Mouse (Mus musculus): Measurements from ENCODE around the gene Tspan31. TPM values are rescaled to one million over a fixed set of nuclear protein-coding genes. Genes with fewer than 3 reads are reported as not detected.

Tspan31 gene
- polyA plus RNA-seq, 1 experiment from 2014 or later = 148 TPM

DNA sequence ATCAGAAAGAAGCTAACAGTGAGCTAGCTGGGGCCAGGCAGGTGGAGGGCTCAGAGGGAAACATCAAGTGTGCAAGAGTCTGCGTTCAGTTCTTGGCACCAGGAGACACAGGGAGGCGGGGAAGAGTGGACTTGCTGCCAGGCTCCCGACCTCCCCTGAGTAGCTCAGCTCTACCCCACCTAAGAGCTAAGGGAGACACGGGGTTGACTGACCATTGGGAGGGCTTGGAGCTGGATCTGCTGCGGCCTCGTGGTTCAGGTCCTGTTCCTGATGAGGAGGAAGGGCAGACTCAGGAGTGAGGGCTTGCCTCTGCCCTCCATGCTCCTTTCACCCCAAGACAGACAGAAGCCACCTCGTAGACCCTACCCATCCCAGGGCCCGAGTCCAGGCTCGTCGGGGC is 29.1 kb upstream of the Tspan31 start:
- peaks cover 61% of the 10 kb centered on the region for H3K36me3 ChIP-seq
- no peak overlapping the region for H3K9ac ChIP-seq
- H3K4me3 ChIP-seq = no peak overlapping the region
- 85% methylated on average over 10 of the region's 10 CpGs for WGBS
- no peak overlapping the region for H3K27ac ChIP-seq
- H3K4me2 ChIP-seq (replicated peaks) = no peak overlapping the region
- H3K27me3 ChIP-seq = no peaks in the 10 kb centered on the region
- peaks cover 4% of the 10 kb centered on the region for H3K4me1 ChIP-seq
- no peaks in the 10 kb centered on the region for H3K9me3 ChIP-seq (replicated peaks)
- no peak for ATAC-seq (ENCODE audit: low FRiP score)

DNA sequence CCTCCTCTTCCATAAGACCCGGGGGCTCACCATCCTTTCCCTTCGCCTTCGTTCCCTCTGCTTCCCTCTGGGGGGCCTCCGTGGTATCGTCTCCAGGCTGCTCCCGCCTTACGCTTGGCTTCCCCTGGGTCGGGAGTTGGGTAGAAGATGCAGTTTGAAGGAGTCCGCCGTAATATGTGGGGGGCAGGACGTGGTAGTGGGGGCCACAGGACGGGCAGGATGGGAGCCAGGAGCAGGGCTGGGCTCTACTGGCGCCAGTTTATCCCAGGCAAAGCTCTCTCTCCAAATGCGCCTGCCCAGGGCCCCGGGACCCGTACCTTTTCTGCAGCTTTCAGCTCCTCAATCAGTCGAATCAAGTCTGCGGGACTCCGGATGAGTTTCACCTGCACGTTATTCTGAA is 28.4 kb upstream of the Tspan31 start:
- Histone ChIP-seq H3K27me3 (peaks cover 4% of the 10 kb centered on the region), H3K36me3 (peaks cover 61% of the 10 kb centered on the region), H3K9me3 (replicated peaks) (no peaks in the 10 kb centered on the region), H3K4me3 (no peak overlapping the region), H3K27ac (no peak overlapping the region), H3K9ac (no peak overlapping the region), H3K4me2 (replicated peaks) (no peak overlapping the region), H3K4me1 (peaks cover 4% of the 10 kb centered on the region)
- WGBS = 79% methylated on average over 20 of the region's 20 CpGs
- ATAC-seq (ENCODE audit: low FRiP score) = no peak

- H3K4me3 ChIP-seq = no peak overlapping the region
- H3K9ac ChIP-seq = no peak overlapping the region
- no peak for ATAC-seq (ENCODE audit: low FRiP score)
- peaks cover 47% of the 10 kb centered on the region for H3K36me3 ChIP-seq
- H3K4me1 ChIP-seq = peaks cover 22% of the 10 kb centered on the region
- H3K9me3 ChIP-seq (replicated peaks) = no peaks in the 10 kb centered on the region
- peaks cover 44% of the 10 kb centered on the region for H3K27me3 ChIP-seq
- H3K4me2 ChIP-seq (replicated peaks) = no peak overlapping the region
- WGBS = 58% methylated on average over 7 of the region's 7 CpGs
- H3K27ac ChIP-seq = no peak overlapping the region
Observed at GRCm38 (mm10) chr10:127094382-127094802, 24.3 kb upstream of the Tspan31 start.

GRCm38 (mm10) chr10:127092742-127093141 is 22.7 kb upstream of the Tspan31 start:
- no peak overlapping the region for H3K4me3 ChIP-seq
- no peaks in the 10 kb centered on the region for H3K9me3 ChIP-seq (replicated peaks)
- no peak overlapping the region for H3K9ac ChIP-seq
- whole genome bisulfite sequencing = 62% methylated on average over 4 of the region's 4 CpGs
- ATAC-seq (ENCODE audit: low FRiP score) = no peak
- H3K36me3 ChIP-seq = peaks cover 36% of the 10 kb centered on the region
- no peak overlapping the region for H3K27ac ChIP-seq
- peaks cover 22% of the 10 kb centered on the region for H3K4me1 ChIP-seq
- H3K4me2 ChIP-seq (replicated peaks) = no peak overlapping the region
- H3K27me3 ChIP-seq = peaks cover 61% of the 10 kb centered on the region

GRCm38 (mm10) chr10:127091507-127092396 is 21.7 kb upstream of the Tspan31 start:
- WGBS = 9% methylated on average over 49 of the region's 51 CpGs
- H3K4me3 ChIP-seq = peak overlapping the region; percentile 18
- H3K9me3 ChIP-seq (replicated peaks) = no peaks in the 10 kb centered on the region
- no peak overlapping the region for H3K27ac ChIP-seq
- H3K36me3 ChIP-seq = peaks cover 30% of the 10 kb centered on the region
- H3K4me2 ChIP-seq (replicated peaks) = peak overlapping the region; percentile 44
- peak overlapping the region; percentile 33 for H3K9ac ChIP-seq
- H3K4me1 ChIP-seq = peaks cover 22% of the 10 kb centered on the region
- ATAC-seq (ENCODE audit: low FRiP score) = peak; percentile 41; the same call in 1 of the 2 replicates
- peaks cover 69% of the 10 kb centered on the region for H3K27me3 ChIP-seq

DNA sequence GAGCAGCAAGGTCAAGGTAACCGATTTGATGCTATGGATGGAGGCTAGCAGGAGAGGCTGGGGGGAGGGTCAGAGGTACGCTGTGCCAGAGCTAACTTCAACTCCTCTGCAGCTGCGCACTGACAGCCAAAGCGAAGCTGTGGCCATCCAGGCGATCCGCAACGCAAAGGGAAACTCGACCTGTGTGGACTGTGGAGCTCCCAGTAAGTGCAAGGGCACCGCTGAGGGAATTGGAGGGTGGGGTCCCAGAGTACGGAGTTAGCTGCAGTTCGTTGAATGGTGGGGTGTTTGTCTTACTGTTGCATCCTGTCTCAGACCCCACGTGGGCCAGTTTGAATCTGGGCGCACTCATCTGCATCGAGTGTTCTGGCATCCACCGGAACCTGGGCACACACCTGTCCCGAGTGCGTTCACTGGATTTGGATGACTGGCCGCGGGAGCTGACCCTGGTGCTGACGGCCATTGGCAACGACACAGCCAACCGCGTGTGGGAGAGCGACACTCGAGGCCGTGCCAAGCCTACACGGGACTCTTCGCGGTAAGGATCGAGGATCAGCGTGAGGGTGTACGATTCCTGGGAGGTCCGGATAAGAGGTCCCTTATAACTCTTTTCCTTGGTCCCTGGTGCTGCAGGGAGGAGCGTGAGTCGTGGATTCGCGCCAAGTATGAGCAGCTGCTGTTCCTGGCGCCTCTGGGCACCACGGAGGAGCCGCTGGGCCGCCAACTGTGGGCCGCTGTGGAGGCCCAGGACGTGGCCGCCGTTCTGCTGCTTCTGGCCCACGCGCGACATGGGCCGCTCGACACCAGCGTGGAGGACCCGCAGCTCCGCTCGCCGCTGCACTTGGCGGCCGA is 20.7 kb upstream of the Tspan31 start:
- peaks cover 22% of the 10 kb centered on the region for H3K4me1 ChIP-seq
- H3K4me3 ChIP-seq = peak overlapping the region; percentile 18
- H3K27ac ChIP-seq = no peak overlapping the region
- H3K36me3 ChIP-seq = peaks cover 21% of the 10 kb centered on the region
- 0 out of 2 replicates have a peak, but pooled peaks have one; percentile 8 for ATAC-seq (ENCODE audit: low FRiP score)
- H3K27me3 ChIP-seq = peaks cover 70% of the 10 kb centered on the region
- H3K4me2 ChIP-seq (replicated peaks) = peak overlapping the region; percentile 44
- no peaks in the 10 kb centered on the region for H3K9me3 ChIP-seq (replicated peaks)
- 0 out of 2 replicates have a peak overlapping the region, but pooled peaks have one; percentile 33 for H3K9ac ChIP-seq
- WGBS = 7% methylated on average over 57 of the region's 57 CpGs

DNA sequence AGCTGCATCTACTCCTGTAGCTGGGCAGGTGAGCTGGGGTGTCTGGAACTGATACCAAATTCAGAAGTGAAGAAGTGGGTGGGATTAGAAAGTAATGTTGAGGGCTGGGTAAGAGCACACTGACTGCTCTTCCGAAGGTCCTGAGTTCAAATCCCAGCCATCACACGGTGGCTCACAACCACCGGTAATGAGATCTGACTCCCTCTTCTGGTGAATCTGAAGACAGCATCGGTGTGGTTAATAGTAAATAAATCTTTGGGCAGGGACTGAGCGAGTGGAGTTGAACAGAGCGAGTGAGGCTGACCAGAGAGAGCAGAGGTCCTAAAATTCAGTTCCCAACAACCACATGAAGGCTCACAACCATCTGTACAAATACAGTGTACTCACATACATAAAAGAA is 15.6 kb upstream of the Tspan31 start:
- H3K4me1 ChIP-seq = peaks cover 25% of the 10 kb centered on the region
- H3K9ac ChIP-seq = no peak overlapping the region
- 72% methylated on average over 6 of the region's 6 CpGs for WGBS
- H3K9me3 ChIP-seq (replicated peaks) = no peaks in the 10 kb centered on the region
- no peak overlapping the region for H3K4me3 ChIP-seq
- no peak overlapping the region for H3K27ac ChIP-seq
- ATAC-seq (ENCODE audit: low FRiP score) = no peak
- H3K4me2 ChIP-seq (replicated peaks) = no peak overlapping the region
- H3K36me3 ChIP-seq = peaks cover 10% of the 10 kb centered on the region; the same call in 1 of the 2 replicates
- peaks cover 82% of the 10 kb centered on the region for H3K27me3 ChIP-seq

- Histone ChIP-seq H3K27me3 (peaks cover 82% of the 10 kb centered on the region), H3K4me3 (no peak overlapping the region), H3K27ac (no peak overlapping the region), H3K9ac (no peak overlapping the region), H3K36me3 (peaks cover 10% of the 10 kb centered on the region; the same call in 1 of the 2 replicates), H3K4me2 (replicated peaks) (no peak overlapping the region), H3K9me3 (replicated peaks) (no peaks in the 10 kb centered on the region), H3K4me1 (peaks cover 26% of the 10 kb centered on the region)
- ATAC-seq (ENCODE audit: low FRiP score) = no peak
- WGBS = 79% methylated on average over 9 of the region's 9 CpGs
Observed at GRCm38 (mm10) chr10:127085052-127085451, 15.0 kb upstream of the Tspan31 start.

DNA sequence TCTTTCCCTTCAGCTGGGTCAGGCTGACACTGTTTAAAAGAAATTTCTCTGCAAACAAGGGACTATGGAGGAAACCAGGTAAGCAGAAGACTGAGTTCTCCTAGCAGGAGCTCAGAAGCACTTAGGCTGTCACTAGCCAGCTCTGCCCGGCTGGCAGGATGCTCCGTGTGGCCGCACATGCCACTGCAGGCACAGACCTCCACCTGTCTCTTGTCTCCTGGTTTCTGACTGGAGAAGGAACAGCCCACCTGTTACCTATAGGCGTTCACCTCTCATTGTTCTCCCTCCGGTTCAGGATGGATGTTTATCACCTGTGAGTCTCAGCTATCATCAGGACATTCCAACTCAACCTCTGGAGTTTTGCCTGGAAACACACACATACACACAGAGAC is 13.8 kb upstream of the Tspan31 start:
- Histone ChIP-seq H3K4me3 (no peak overlapping the region), H3K4me1 (peaks cover 35% of the 10 kb centered on the region), H3K27ac (no peak overlapping the region), H3K4me2 (replicated peaks) (no peak overlapping the region), H3K36me3 (peaks cover 10% of the 10 kb centered on the region; the same call in 1 of the 2 replicates), H3K9ac (no peak overlapping the region), H3K27me3 (peaks cover 82% of the 10 kb centered on the region), H3K9me3 (replicated peaks) (no peaks in the 10 kb centered on the region)
- no peak for ATAC-seq (ENCODE audit: low FRiP score)
- 56% methylated on average over 5 of the region's 5 CpGs for WGBS

GRCm38 (mm10) chr10:127083292-127083914 is 13.3 kb upstream of the Tspan31 start:
- Histone ChIP-seq H3K27ac (no peak overlapping the region), H3K4me2 (replicated peaks) (no peak overlapping the region), H3K27me3 (peaks cover 80% of the 10 kb centered on the region), H3K4me1 (peaks cover 37% of the 10 kb centered on the region), H3K4me3 (no peak overlapping the region), H3K36me3 (peaks cover 10% of the 10 kb centered on the region; the same call in 1 of the 2 replicates), H3K9me3 (replicated peaks) (no peaks in the 10 kb centered on the region), H3K9ac (no peak overlapping the region)
- WGBS = 35% methylated on average over 8 of the region's 8 CpGs
- no peak for ATAC-seq (ENCODE audit: low FRiP score)

DNA sequence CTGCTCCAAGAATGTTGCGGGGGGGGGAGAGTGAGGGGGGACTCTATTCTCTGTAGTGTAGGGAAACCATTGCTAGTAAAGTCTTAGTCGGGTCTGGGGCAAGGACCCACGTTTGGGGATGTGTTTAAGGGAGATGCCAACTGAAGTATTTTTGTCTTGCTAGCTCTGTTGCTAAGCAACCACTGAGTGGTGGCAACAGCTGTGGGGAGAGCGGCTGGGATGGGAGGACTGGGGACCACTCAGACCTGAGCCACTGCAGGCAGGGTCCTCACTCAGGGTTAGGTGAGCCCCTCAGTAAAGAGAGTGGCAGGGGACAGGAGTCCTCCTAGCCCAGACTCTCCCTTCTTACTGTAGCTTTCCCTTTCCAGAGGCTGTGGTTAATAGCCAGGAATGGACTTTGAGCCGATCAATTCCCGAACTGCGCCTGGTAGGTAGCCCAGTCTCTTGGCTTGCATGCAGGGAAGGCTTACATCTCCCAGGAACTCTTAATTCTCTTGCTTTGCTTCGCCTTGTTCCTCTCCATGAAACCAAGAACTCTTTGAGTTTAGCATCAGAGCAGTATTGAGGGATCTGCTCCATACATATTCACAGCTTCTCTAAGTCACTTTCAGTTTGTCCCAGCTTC is 12.0 kb upstream of the Tspan31 start:
- peaks cover 79% of the 10 kb centered on the region for H3K27me3 ChIP-seq
- H3K4me3 ChIP-seq = peak overlapping the region; percentile 70; the same call in 1 of the 2 replicates
- H3K4me1 ChIP-seq = peaks cover 46% of the 10 kb centered on the region
- ATAC-seq (ENCODE audit: low FRiP score) = peak; percentile 12; the same call in 1 of the 2 replicates
- no peak overlapping the region for H3K9ac ChIP-seq
- no peaks in the 10 kb centered on the region for H3K36me3 ChIP-seq
- peak overlapping the region; percentile 97 for H3K4me2 ChIP-seq (replicated peaks)
- 24% methylated on average over 8 of the region's 8 CpGs for WGBS
- no peak overlapping the region for H3K27ac ChIP-seq
- H3K9me3 ChIP-seq (replicated peaks) = no peaks in the 10 kb centered on the region
